Mouse (Mus musculus) cortical plate, adult 2 months (tissue): Measurements from ENCODE around the gene Lgr4. TPM values are rescaled to one million over a fixed set of nuclear protein-coding genes. Genes with fewer than 3 reads are reported as not detected.

Source experiments
- H3K27ac ChIP-seq: fragments of 200-500 bp; 2 replicates; pipeline ENCODE4 v1.5.1; 2012; ENCODE audit warnings: low read length, control low read depth, inconsistent platforms; ENCODE audit not compliant: insufficient read depth
- H3K4me1 ChIP-seq: fragments of 200-500 bp; 2 replicates; pipeline ENCODE4 v1.6.1; 2011; ENCODE audit warnings: low read length; ENCODE audit not compliant: control insufficient read depth, insufficient read depth
- H3K4me3 ChIP-seq: fragments of 200-500 bp; 2 replicates; pipeline ENCODE4 v1.5.1; 2011; ENCODE audit warnings: mild to moderate bottlenecking, low read length, control low read depth; ENCODE audit not compliant: insufficient read depth
- CTCF ChIP-seq: fragments of 200-500 bp; IDR thresholded peaks from 2 replicates; pipeline ENCODE4 v1.5.1; 2011; ENCODE audit warnings: mild to moderate bottlenecking, control low read depth, low read length; ENCODE audit not compliant: insufficient read depth; ENCODE audit errors: extremely low read depth
- POLR2A ChIP-seq: fragments of 200-500 bp; IDR thresholded peaks from 2 replicates; pipeline ENCODE4 v1.6.1; 2011; ENCODE audit warnings: mild to moderate bottlenecking, low read length, control low read depth; ENCODE audit not compliant: insufficient read depth; ENCODE audit errors: extremely low read depth
- polyA plus RNA-seq: library from polyadenylated mRNA; depleted of rRNA; stranded (reverse); fragments of >200 nt; gene quantifications from 2 replicates; pipeline ENCODE4 v1.2.3, GENCODE M21; 2012

Lgr4 gene
- polyA plus RNA-seq, 1 experiment, result 15.4 TPM

DNA sequence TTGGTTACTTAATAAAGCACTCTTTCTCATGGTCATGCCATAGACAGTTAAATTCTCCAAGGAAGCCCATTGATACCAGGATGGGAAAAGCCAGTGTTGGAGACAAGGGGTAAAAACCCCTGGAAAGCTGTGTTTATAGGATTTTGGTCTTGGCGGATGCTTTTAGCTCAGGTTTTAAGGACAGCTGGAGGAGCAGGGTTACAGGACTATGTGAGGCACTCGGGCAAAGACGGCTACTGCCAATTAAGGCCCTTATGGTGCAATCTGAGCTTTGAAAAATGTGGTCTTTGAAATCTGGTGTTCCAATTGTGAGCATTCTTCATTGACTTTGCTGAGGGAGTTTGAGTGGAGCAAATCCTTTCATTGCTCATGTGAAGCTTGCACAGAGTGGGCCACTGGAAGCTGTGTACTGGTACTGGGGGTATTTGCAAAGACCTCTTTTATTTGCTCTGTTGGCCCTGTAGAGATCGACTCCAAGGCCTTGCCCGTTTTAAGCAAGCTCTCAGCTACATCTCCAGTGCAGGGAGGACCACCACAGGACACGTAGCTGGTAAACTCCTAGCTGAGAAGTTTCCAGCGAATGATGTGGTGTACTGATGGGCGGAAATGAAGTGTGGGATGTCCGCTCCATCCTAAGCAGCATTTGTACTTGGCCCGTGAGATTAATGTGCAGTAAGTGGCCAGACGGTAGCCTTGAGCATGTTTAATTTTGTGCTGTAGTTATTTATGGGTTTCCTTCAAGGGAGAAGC lies 68.8 kb downstream of the Lgr4 start:
- H3K4me3 ChIP-seq, result no peak overlapping the region
- peaks cover 1% of the 10 kb centered on the region; the same call in 1 of the 2 replicates for H3K4me1 ChIP-seq
- TF ChIP-seq CTCF (no peak), POLR2A (no peak)
- H3K27ac ChIP-seq, result no peak overlapping the region

DNA sequence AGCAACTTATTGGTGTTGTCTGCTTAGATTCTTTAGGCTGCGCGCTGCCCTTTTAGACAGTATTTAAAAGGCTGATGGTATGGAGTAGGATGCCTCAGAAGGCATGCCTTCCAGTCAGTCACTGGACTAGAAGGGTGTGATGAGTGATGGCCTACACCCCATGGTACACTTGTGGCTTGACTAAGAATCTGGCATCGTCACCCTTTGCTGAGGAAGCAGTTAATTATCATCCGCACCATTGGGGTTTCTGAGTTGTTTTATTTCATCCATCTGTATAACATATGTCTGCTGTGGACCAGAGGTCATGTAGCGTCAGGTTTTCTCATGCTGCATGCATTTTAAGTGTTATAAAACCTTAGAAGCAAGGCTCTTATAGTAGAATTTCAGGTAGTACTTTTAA lies 70.5 kb downstream of the Lgr4 start:
- H3K4me1 ChIP-seq, result peaks cover 1% of the 10 kb centered on the region; the same call in 1 of the 2 replicates
- H3K27ac ChIP-seq, result no peak overlapping the region
- TF ChIP-seq CTCF (no peak), POLR2A (no peak)

DNA sequence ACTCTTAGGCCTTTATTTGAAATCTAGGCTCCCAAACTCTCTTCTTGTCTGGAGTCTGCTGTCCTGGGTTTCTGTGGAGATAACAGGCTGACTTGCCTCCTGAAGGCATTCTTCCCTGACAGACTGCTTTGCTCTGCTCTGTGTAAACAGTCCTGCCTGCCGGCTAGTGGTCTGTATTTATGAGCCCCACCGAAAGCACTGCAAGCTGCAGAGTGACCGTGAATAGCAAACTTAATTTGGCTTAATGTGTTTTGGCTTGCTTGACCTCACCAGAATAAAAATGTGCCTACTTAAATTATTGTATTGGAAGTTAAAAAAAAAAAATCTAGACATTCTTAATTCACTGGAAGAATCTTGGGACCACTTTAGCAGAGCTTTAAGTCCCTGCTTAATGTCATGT lies 71.7 kb downstream of the Lgr4 start:
- Histone ChIP-seq H3K4me3 (no peak overlapping the region), H3K4me1 (peaks cover 1% of the 10 kb centered on the region; the same call in 1 of the 2 replicates), H3K27ac (no peak overlapping the region)
- TF ChIP-seq POLR2A (no peak), CTCF (no peak)

More for the DNA sequence above, 70.5 kb downstream of the Lgr4 start:
- no peak overlapping the region for H3K4me3 ChIP-seq

DNA sequence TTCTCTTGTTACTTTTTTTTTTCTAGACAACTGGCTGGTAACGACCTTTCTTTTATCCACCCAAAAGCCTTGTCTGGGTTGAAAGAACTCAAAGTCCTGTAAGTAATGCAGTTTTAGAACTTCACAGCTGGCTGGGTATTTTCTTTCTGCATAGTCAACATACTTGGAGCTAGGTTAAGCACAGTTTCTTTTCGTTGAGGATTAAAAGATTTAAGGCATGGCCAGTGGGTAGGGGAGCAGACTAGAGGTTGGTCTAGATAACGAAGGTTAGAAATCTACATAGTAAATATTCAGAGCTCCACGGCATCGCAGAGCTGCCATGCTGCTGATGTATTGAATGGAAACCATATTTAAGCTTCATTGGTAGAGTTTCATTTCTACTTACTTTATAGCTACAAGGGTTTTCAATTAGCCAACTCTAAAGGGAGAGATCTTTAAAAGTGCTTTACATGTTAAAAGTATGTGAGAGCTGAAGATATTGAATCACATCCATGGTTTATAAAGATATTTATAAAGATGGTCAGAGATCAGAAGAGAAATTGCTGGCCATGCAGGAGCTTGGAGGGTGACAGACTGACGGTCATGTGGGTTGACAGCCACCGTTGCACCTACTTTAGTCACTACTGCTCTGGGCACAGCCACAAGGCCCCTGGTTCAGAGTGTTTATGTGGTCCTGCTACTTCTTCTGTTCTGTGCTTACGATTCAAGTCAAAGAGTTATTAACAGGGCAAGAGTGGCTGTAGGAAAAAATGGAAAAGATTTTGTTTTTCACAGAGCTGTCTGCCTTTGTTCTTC lies 72.4 kb downstream of the Lgr4 start:
- Histone ChIP-seq H3K27ac (no peak overlapping the region), H3K4me1 (peaks cover 1% of the 10 kb centered on the region; the same call in 1 of the 2 replicates), H3K4me3 (no peak overlapping the region)
- TF ChIP-seq CTCF (no peak), POLR2A (no peak)

DNA sequence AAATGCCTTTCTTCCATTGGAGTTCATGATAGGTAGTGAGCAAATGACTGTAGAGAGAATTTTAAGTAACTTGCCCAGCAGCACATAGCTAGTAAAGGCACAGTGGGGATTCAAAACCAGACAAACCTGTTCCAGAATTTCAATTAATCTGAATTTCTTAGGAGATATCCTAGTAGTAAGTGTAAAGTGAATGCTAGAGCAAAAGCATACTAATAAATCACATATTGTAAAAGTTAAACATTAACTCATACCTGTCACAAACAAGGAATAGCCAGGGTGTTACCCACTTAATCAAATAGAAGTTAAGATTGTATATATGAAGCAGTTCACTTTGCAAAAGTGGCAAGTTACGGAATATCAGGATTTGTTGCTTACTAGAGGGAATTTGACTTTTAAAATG lies 74.3 kb downstream of the Lgr4 start:
- TF ChIP-seq POLR2A (no peak), CTCF (no peak)
- Histone ChIP-seq H3K4me3 (no peak overlapping the region), H3K4me1 (peaks cover 1% of the 10 kb centered on the region; the same call in 1 of the 2 replicates), H3K27ac (no peak overlapping the region)

DNA sequence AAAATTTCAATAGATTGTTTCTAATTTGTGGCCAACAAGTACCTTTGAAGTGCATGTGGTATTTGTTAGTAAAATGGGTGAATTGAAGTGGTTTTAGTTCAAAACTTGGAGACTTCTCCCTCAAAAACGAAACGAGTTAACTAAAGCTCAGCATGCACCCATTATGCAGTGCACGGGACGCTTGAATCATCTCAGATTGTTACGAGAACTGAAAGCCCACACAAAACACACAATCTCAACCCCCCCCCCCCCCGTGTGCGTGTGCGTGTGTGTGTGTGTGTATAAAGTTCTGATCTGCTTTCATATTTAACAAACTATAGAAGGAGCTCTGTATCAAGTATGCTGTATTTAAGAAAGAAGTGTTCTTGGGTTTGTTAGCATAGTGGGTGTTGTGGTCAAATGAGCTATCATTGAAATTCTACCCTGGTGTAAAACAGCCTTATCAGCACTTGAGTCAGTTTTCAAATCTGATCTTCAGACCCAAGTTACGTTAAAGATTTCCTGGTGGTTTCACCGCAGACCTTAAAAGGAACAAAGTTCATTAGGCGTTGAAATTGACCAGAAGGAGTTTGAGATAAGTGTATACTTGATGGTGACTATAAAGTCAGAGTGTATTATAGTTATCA lies 75.1 kb downstream of the Lgr4 start:
- no peaks in the 10 kb centered on the region for H3K4me1 ChIP-seq
- no peak for TF ChIP-seq CTCF
- no peak for TF ChIP-seq POLR2A
- H3K4me3 ChIP-seq, result no peak overlapping the region
- no peak overlapping the region for H3K27ac ChIP-seq

DNA sequence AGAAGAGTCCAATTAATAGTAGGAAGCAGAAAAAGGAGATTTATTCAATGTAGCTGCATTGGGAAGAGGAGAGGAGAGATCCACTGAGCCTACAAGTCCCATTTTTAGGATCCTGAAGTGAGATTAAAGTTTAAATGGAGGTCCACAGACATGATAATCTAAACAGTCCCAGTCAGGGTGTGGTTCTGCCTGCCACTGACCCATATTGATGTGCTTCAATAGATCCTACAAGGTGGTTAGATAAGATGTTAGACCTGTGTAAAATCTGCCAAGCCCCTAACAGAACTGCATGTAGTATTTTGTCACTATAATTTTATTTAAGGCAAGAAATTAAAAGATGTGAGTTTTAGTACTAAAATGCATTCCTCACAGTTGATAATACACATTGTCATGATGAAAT lies 76.0 kb downstream of the Lgr4 start:
- Histone ChIP-seq H3K4me3 (no peak overlapping the region), H3K27ac (no peak overlapping the region), H3K4me1 (no peaks in the 10 kb centered on the region)
- TF ChIP-seq CTCF, result no peak

DNA sequence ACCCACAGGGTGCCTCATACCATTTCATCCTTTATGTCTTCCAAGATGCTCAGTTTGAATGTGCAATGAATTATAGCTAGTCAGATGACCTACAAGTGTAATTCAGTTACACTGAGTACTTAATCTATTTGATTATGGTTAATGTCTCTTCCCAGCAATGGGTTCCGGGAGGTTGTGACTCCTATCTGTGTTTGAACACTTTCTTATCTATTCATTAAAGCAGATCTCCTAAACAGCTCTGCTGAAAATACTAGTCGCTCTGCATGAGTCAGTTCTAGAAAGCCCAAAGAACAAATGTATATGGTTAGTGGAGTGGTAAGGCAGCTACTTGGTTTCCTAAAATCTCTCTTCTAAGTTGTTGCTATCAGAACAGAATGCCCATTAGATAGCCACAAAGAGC lies 77.6 kb downstream of the Lgr4 start:
- H3K4me1 ChIP-seq, result no peaks in the 10 kb centered on the region
- no peak overlapping the region for H3K27ac ChIP-seq
- TF ChIP-seq CTCF, result no peak
- TF ChIP-seq POLR2A, result no peak
- no peak overlapping the region for H3K4me3 ChIP-seq

DNA sequence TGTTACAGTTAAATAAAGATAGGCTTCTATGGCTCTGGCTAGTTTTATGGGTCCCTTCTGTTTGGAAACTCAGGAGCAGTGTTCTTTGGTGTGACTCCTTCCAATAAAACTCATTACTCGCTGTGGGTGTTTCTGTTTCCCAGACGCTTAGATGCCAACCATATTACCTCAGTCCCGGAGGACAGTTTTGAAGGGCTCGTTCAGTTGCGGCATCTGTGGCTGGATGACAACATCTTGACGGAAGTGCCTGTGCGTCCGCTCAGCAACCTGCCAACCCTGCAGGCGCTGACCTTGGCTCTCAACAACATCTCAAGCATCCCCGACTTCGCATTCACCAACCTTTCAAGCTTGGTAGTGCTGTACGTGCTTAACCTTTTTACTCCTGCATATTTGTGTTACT lies 79.0 kb downstream of the Lgr4 start:
- no peaks in the 10 kb centered on the region for H3K4me1 ChIP-seq
- no peak overlapping the region for H3K4me3 ChIP-seq
- H3K27ac ChIP-seq, result no peak overlapping the region
- TF ChIP-seq POLR2A, result no peak
- no peak for TF ChIP-seq CTCF
